Mouse (Mus musculus) liver, embryonic 14.5 days (tissue): ENCODE measurements around the gene Armh3. TPM values are rescaled to one million over a fixed set of nuclear protein-coding genes. Genes with fewer than 3 reads are reported as not detected.

Source experiments
- ATAC-seq: fragments of 200-750 bp; cut with Nextera tagmentation; 2 replicates; pipeline ENCODE4 v1.8.0; 2017; ENCODE audit warnings: moderate number of reproducible peaks, mild to moderate bottlenecking, moderate library complexity; ENCODE audit not compliant: insufficient read depth
- DNase-seq, 3 experiments: peaks; one replicate each; pipeline ENCODE4 v3.0.0-alpha.2; 2012 to 2013; ENCODE audit warnings: low read depth in 3 of 3, low spot score in 3 of 3
- H3K27ac ChIP-seq: fragments of 300-500 bp; sonication (generic); 2 replicates; pipeline ENCODE4 v1.5.1; 2014; ENCODE audit warnings: moderate library complexity, mild to moderate bottlenecking, control low read depth, inconsistent platforms
- H3K27me3 ChIP-seq: fragments of 300-500 bp; sonication (generic); 2 replicates; pipeline ENCODE4 v1.6.1; 2014; ENCODE audit warnings: mild to moderate bottlenecking, low read length, moderate library complexity; ENCODE audit not compliant: control insufficient read depth, insufficient read depth
- H3K36me3 ChIP-seq: fragments of 300-500 bp; sonication (generic); replicated peaks from 2 replicates; pipeline ENCODE4 v1.6.1; 2014; ENCODE audit warnings: low read depth; ENCODE audit not compliant: control insufficient read depth, insufficient read depth
- H3K4me1 ChIP-seq, 2 experiments: fragments of 200-500 bp in 1 of 2; fragments of 300-500 bp in 1 of 2; sonication (generic) in 1 of 2; replicated peaks; 2 replicates each; pipeline ENCODE4 v1.6.1; 2012 to 2014; ENCODE audit warnings: antibody characterized with exemption in 1 of 2, inconsistent platforms in 1 of 2, low read length in 1 of 2; ENCODE audit not compliant: control insufficient read depth in 2 of 2, insufficient read depth in 2 of 2
- H3K4me2 ChIP-seq: fragments of 300-500 bp; sonication (generic); 2 replicates; pipeline ENCODE4 v1.6.1; 2014; ENCODE audit warnings: low read depth, mild to moderate bottlenecking, control low read depth, moderate library complexity
- H3K4me3 ChIP-seq, 2 experiments: fragments of 200-500 bp in 1 of 2; fragments of 300-500 bp in 1 of 2; sonication (generic) in 1 of 2; 2 replicates each; pipeline ENCODE4 v1.5.1; 2012 to 2014; ENCODE audit warnings: low read depth in 2 of 2, low read length in 2 of 2, mild to moderate bottlenecking in 2 of 2, control low read depth in 1 of 2, inconsistent platforms in 1 of 2, moderate library complexity in 1 of 2; ENCODE audit not compliant: insufficient read depth in 1 of 2
- H3K9ac ChIP-seq: fragments of 300-500 bp; sonication (generic); replicated peaks from 2 replicates; pipeline ENCODE4 v1.6.1; 2014; ENCODE audit warnings: mild to moderate bottlenecking, control low read depth, moderate library complexity
- H3K9me3 ChIP-seq: fragments of 300-500 bp; sonication (generic); 2 replicates; pipeline ENCODE4 v1.6.1; 2016; ENCODE audit warnings: low read length, mixed read lengths; ENCODE audit not compliant: control insufficient read depth
- CTCF ChIP-seq: IDR thresholded peaks from 2 replicates; pipeline ENCODE4 v1.5.1; 2016; ENCODE audit warnings: antibody characterized with exemption, low read depth, control low read depth
- EP300 ChIP-seq: IDR thresholded peaks from 2 replicates; pipeline ENCODE4 v1.6.1; 2016; ENCODE audit warnings: antibody characterized with exemption, low read depth
- whole genome bisulfite sequencing: fragments of 180-500 bp; shearing (Covaris S2); extraction: QIAGEN DNeasy Blood & Tissue Kit; methylation state at CpG from one replicate; pipeline ENCODE4 v1.1.7; 2014; ENCODE audit not compliant: insufficient replicate concordance; 5-methylcytosine and 5-hydroxymethylcytosine counted together
- polyA plus RNA-seq, 2 experiments: library from polyadenylated mRNA; depleted of rRNA in 1 of 2; stranded (reverse) in 1 of 2; unstranded in 1 of 2; fragments of >200 nt; fragmentation: Nextera tagmentation in 1 of 2; extraction: Ambion mirVana in 1 of 2; gene quantifications; 2 replicates each; pipeline versions ENCODE4 v1.2.1 to v1.2.3; 2012 to 2014

Gene Armh3
- polyA plus RNA-seq, 2 experiments: 2.2 to 2.8 TPM

GRCm38 (mm10) chr19:45843424-45843823, 154.9 kb downstream of the Armh3 start:
- no peak overlapping the region for H3K4me3 ChIP-seq
- TF ChIP-seq EP300 (no peak), CTCF (no peak)
- no peaks in the 10 kb centered on the region for H3K27me3 ChIP-seq
- H3K36me3 ChIP-seq: no peaks in the 10 kb centered on the region
- H3K9me3 ChIP-seq: no peaks in the 10 kb centered on the region
- H3K9ac ChIP-seq: no peak overlapping the region
- no peak overlapping the region for H3K27ac ChIP-seq
- peak in 1 of 3 experiments; percentile 3 for DNase-seq
- WGBS: 20% methylated on average over 10 of the region's 10 CpGs
- no peak for ATAC-seq
- peaks cover 0 to 10% of the 10 kb centered on the region in 2 experiments; a peak in 2 of 4 replicates for H3K4me1 ChIP-seq
- peak overlapping the region; percentile 20; the same call in 1 of the 2 replicates for H3K4me2 ChIP-seq

- Histone ChIP-seq H3K9me3 (no peaks in the 10 kb centered on the region), H3K4me3 (no peak overlapping the region), H3K36me3 (no peaks in the 10 kb centered on the region), H3K4me1 (no peaks in the 10 kb centered on the region), H3K27ac (no peak overlapping the region), H3K4me2 (no peak overlapping the region), H3K9ac (no peak overlapping the region), H3K27me3 (no peaks in the 10 kb centered on the region)
- WGBS: 69% methylated on average over 12 of the region's 12 CpGs
- TF ChIP-seq EP300 (no peak), CTCF (no peak)
- ATAC-seq (no peak), DNase-seq (no peak)
Observed at GRCm38 (mm10) chr19:45837050-45837994, 161.0 kb downstream of the Armh3 start.

- ATAC-seq: no peak
- H3K27ac ChIP-seq: no peak overlapping the region
- H3K9me3 ChIP-seq: no peaks in the 10 kb centered on the region
- TF ChIP-seq EP300 (no peak), CTCF (no peak)
- H3K4me1 ChIP-seq: no peaks in the 10 kb centered on the region
- H3K27me3 ChIP-seq: no peaks in the 10 kb centered on the region
- no peak for DNase-seq
- WGBS: 60% methylated on average over 10 of the region's 10 CpGs
- no peak overlapping the region for H3K9ac ChIP-seq
- H3K4me2 ChIP-seq: no peak overlapping the region
- no peak overlapping the region for H3K4me3 ChIP-seq
- no peaks in the 10 kb centered on the region for H3K36me3 ChIP-seq
Observed at GRCm38 (mm10) chr19:45835490-45835889, 162.8 kb downstream of the Armh3 start.

DNA sequence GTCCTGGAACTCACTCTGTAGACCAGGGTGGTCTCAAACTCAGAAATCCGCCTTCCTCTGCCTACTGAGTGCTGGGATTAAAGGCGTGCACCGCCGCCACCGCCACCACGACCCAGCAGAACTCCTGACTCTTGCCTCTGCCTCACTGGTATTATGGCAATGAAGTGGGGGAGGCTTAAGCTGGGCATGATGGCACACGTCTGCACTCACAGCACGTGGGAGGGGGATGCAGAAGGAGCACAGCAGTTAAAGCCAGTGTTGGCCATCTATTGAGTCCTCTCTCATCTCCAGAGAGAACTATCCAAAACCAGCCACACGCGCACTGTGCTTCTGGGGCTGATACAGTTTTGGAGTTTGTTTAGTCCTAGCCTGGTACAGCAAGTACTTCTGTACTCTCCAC, 164.6 kb downstream of the Armh3 start:
- Histone ChIP-seq H3K9ac (no peak overlapping the region), H3K4me3 (no peak overlapping the region), H3K4me2 (no peak overlapping the region), H3K27ac (no peak overlapping the region), H3K9me3 (no peaks in the 10 kb centered on the region), H3K4me1 (no peaks in the 10 kb centered on the region), H3K27me3 (no peaks in the 10 kb centered on the region), H3K36me3 (no peaks in the 10 kb centered on the region)
- no peak for DNase-seq
- TF ChIP-seq EP300: no peak
- no peak for TF ChIP-seq CTCF
- 80% methylated on average over 10 of the region's 10 CpGs for WGBS
- no peak for ATAC-seq

DNA sequence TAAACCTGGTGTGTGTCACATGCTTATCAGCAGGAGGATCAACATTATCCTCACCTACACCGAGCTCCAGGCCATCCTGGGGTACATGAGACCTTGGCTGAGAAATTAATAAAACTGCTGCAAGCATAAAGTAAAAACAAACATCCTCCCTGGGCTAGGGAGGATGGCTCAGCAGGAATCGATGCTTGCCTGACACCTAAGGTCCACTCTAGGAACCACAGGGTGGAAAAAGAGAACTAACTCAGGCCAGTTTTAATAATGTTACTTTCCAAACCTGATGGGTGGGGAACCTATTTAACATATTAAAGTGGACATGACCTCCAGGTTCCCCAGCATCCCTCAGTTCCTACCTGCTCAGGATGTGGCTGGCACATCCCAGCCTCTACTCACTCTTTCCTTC, 167.6 kb downstream of the Armh3 start:
- no peaks in the 10 kb centered on the region for H3K27me3 ChIP-seq
- ATAC-seq (no peak), DNase-seq (no peak)
- no peak overlapping the region for H3K4me2 ChIP-seq
- no peak overlapping the region for H3K27ac ChIP-seq
- WGBS: 36% methylated on average over 2 of the region's 2 CpGs
- H3K9me3 ChIP-seq: no peaks in the 10 kb centered on the region
- H3K36me3 ChIP-seq: no peaks in the 10 kb centered on the region
- H3K4me1 ChIP-seq: no peaks in the 10 kb centered on the region
- H3K9ac ChIP-seq: no peak overlapping the region
- no peak overlapping the region for H3K4me3 ChIP-seq
- no peak for TF ChIP-seq EP300
- TF ChIP-seq CTCF: no peak
